Mouse (Mus musculus) Muller cell, postnatal 12 days (primary cell): ENCODE measurements around the gene Rgs2.
A peak's percentile ranks its signal among the peaks of the same experiment; 100 is the strongest.

Experiments
- DNase-seq: peaks from one replicate; pipeline ENCODE4 v3.0.0-alpha.2; 2015; ENCODE audit errors: inconsistent ontology term

Gene Rgs2

GRCm38 (mm10) chr1:144003904-144004740 is at the start of gene Rgs2:
Gene Rgs2 (minus strand): TSS chr1:144004161.
- DNase-seq = peak; percentile 97

- no peak for DNase-seq
Observed at GRCm38 (mm10) chr1:144053401-144053800, 49.4 kb upstream of the Rgs2 start.

GRCm38 (mm10) chr1:144041826-144042225 is 37.9 kb upstream of the Rgs2 start:
- no peak for DNase-seq

GRCm38 (mm10) chr1:144033498-144033897 is 29.5 kb upstream of the Rgs2 start:
- DNase-seq = no peak

- peak; percentile 91 for DNase-seq
Observed at GRCm38 (mm10) chr1:144030499-144030898, 26.5 kb upstream of the Rgs2 start.

GRCm38 (mm10) chr1:144029679-144030078 is 25.7 kb upstream of the Rgs2 start:
- no peak for DNase-seq

GRCm38 (mm10) chr1:144018417-144018958 is 14.5 kb upstream of the Rgs2 start:
- peak; percentile 82 for DNase-seq

GRCm38 (mm10) chr1:144013913-144014312 is 10.0 kb upstream of the Rgs2 start:
- no peak for DNase-seq

- no peak for DNase-seq
Observed at GRCm38 (mm10) chr1:144007341-144007740, 3.4 kb upstream of the Rgs2 start.

GRCm38 (mm10) chr1:144006542-144006941 is 2.6 kb upstream of the Rgs2 start:
- DNase-seq = peak; percentile 85

GRCm38 (mm10) chr1:144005648-144006047 is 1.7 kb upstream of the Rgs2 start:
- no peak for DNase-seq

GRCm38 (mm10) chr1:144004741-144005140 is 780 bp upstream of the Rgs2 start:
- peak; percentile 21 for DNase-seq

GRCm38 (mm10) chr1:144003416-144003815 is 545 bp downstream of the Rgs2 start:
- DNase-seq = no peak

GRCm38 (mm10) chr1:144002715-144003066 is 1.3 kb downstream of the Rgs2 start:
- no peak for DNase-seq

- no peak for DNase-seq
Observed at GRCm38 (mm10) chr1:144002036-144002714, 1.8 kb downstream of the Rgs2 start.

GRCm38 (mm10) chr1:144000246-144000645 is 3.7 kb downstream of the Rgs2 start:
- DNase-seq = no peak

GRCm38 (mm10) chr1:143999371-143999920 is 4.5 kb downstream of the Rgs2 start:
- DNase-seq = no peak

- no peak for DNase-seq
Observed at GRCm38 (mm10) chr1:143993026-143993425, 10.9 kb downstream of the Rgs2 start.

- DNase-seq = no peak
Observed at GRCm38 (mm10) chr1:143992528-143992927, 11.4 kb downstream of the Rgs2 start.

GRCm38 (mm10) chr1:143990263-143990662 is 13.7 kb downstream of the Rgs2 start:
- peak; percentile 41 for DNase-seq

- DNase-seq = peak; percentile 83
Observed at GRCm38 (mm10) chr1:143989773-143990172, 14.2 kb downstream of the Rgs2 start.

GRCm38 (mm10) chr1:143988756-143989155 is 15.2 kb downstream of the Rgs2 start:
- DNase-seq = no peak
